Mouse (Mus musculus) heart, embryonic 16.5 days (tissue): Measurements from ENCODE around the gene Kif24. TPM values are rescaled to one million over a fixed set of nuclear protein-coding genes. Genes with fewer than 3 reads are reported as not detected.

ENCODE experiments used
- ATAC-seq: fragments of 200-750 bp; cut with Nextera tagmentation; replicated peaks from 2 replicates; pipeline ENCODE4 v1.8.0; 2017; ENCODE audit warnings: moderate number of reproducible peaks; ENCODE audit not compliant: insufficient read depth, low FRiP score; ENCODE audit errors: extremely low read depth
- H3K27ac ChIP-seq: fragments of 300-500 bp; sonication (generic); 2 replicates; pipeline ENCODE4 v1.5.1; 2014; ENCODE audit warnings: mild to moderate bottlenecking, low read length, control low read depth, moderate library complexity
- H3K27me3 ChIP-seq: fragments of 300-500 bp; sonication (generic); 2 replicates; pipeline ENCODE4 v1.6.1; 2014; ENCODE audit warnings: low read length, mixed read lengths; ENCODE audit not compliant: control insufficient read depth, insufficient read depth
- H3K36me3 ChIP-seq: fragments of 300-500 bp; sonication (generic); 2 replicates; pipeline ENCODE4 v1.6.1; 2014; ENCODE audit not compliant: control insufficient read depth, insufficient read depth
- H3K4me1 ChIP-seq: fragments of 300-500 bp; sonication (generic); 2 replicates; pipeline ENCODE4 v1.6.1; 2014; ENCODE audit warnings: low read length, mixed read lengths; ENCODE audit not compliant: control insufficient read depth, insufficient read depth
- H3K4me2 ChIP-seq: fragments of 300-500 bp; sonication (generic); 2 replicates; pipeline ENCODE4 v1.6.1; 2014; ENCODE audit warnings: low read depth, mild to moderate bottlenecking, control low read depth, low read length
- H3K4me3 ChIP-seq: fragments of 300-500 bp; sonication (generic); 2 replicates; pipeline ENCODE4 v1.5.1; 2014; ENCODE audit warnings: mild to moderate bottlenecking, control low read depth, low read length
- H3K9ac ChIP-seq: fragments of 300-500 bp; sonication (generic); 2 replicates; pipeline ENCODE4 v1.6.1; 2014; ENCODE audit warnings: low read length, control low read depth
- H3K9me3 ChIP-seq: fragments of 300-500 bp; sonication (generic); replicated peaks from 2 replicates; pipeline ENCODE4 v1.6.1; 2016; ENCODE audit warnings: low read length; ENCODE audit not compliant: control insufficient read depth
- WGBS: fragments of 180-500 bp; shearing (Covaris S2); extraction: QIAGEN DNeasy Blood & Tissue Kit; methylation state at CpG from one replicate; pipeline ENCODE4 v1.1.7; 2014; 5-methylcytosine and 5-hydroxymethylcytosine counted together
- polyA plus RNA-seq: library from polyadenylated mRNA; unstranded; fragments of >200 nt; fragmentation: Nextera tagmentation; extraction: Ambion mirVana; gene quantifications from 2 replicates; pipeline ENCODE4 v1.2.1, GENCODE M21; 2015

The Kif24 gene
- polyA plus RNA-seq, 1 experiment from 2014 or later: 4.8 TPM

- no peaks in the 10 kb centered on the region for H3K9me3 ChIP-seq
- no peak overlapping the region for H3K27ac ChIP-seq
- no peak overlapping the region for H3K4me2 ChIP-seq
- H3K36me3 ChIP-seq: peaks cover 2% of the 10 kb centered on the region; the same call in 1 of the 2 replicates
- no peak for ATAC-seq
- H3K9ac ChIP-seq: no peak overlapping the region
- H3K4me3 ChIP-seq: no peak overlapping the region
- no peaks in the 10 kb centered on the region for H3K4me1 ChIP-seq
- H3K27me3 ChIP-seq: no peaks in the 10 kb centered on the region
Observed at GRCm38 (mm10) chr4:41401167-41401566, 63.5 kb downstream of the Kif24 start.

- no peak overlapping the region for H3K27ac ChIP-seq
- peaks cover 5% of the 10 kb centered on the region for H3K36me3 ChIP-seq
- no peak overlapping the region for H3K4me3 ChIP-seq
- no peak overlapping the region for H3K4me2 ChIP-seq
- H3K4me1 ChIP-seq: no peaks in the 10 kb centered on the region
- no peak overlapping the region for H3K9ac ChIP-seq
- H3K9me3 ChIP-seq: no peaks in the 10 kb centered on the region
- no peak for ATAC-seq
- 77% methylated on average over 5 of the region's 5 CpGs for WGBS
- no peaks in the 10 kb centered on the region for H3K27me3 ChIP-seq
Observed at GRCm38 (mm10) chr4:41399904-41400303, 64.8 kb downstream of the Kif24 start.

- Histone ChIP-seq H3K9me3 (no peaks in the 10 kb centered on the region), H3K4me3 (no peak overlapping the region), H3K4me1 (no peaks in the 10 kb centered on the region), H3K9ac (no peak overlapping the region), H3K4me2 (no peak overlapping the region), H3K36me3 (peaks cover 15% of the 10 kb centered on the region), H3K27me3 (no peaks in the 10 kb centered on the region), H3K27ac (no peak overlapping the region)
- 59% methylated on average over 6 of the region's 6 CpGs for WGBS
- no peak for ATAC-seq
Observed at GRCm38 (mm10) chr4:41398353-41398752, 66.3 kb downstream of the Kif24 start.

- Histone ChIP-seq H3K4me1 (no peaks in the 10 kb centered on the region), H3K4me2 (no peak overlapping the region), H3K9me3 (no peaks in the 10 kb centered on the region), H3K4me3 (no peak overlapping the region), H3K36me3 (peaks cover 32% of the 10 kb centered on the region), H3K9ac (no peak overlapping the region), H3K27me3 (no peaks in the 10 kb centered on the region), H3K27ac (no peak overlapping the region)
- no peak for ATAC-seq
- WGBS: 78% methylated on average over 9 of the region's 9 CpGs
Observed at GRCm38 (mm10) chr4:41394651-41395050, 70.0 kb downstream of the Kif24 start.

GRCm38 (mm10) chr4:41391015-41391414 is 73.7 kb downstream of the Kif24 start:
- Histone ChIP-seq H3K9ac (no peak overlapping the region), H3K9me3 (no peaks in the 10 kb centered on the region), H3K4me2 (no peak overlapping the region), H3K27me3 (no peaks in the 10 kb centered on the region), H3K27ac (no peak overlapping the region), H3K4me3 (no peak overlapping the region), H3K36me3 (peaks cover 37% of the 10 kb centered on the region), H3K4me1 (no peaks in the 10 kb centered on the region)
- no peak for ATAC-seq
- 84% methylated on average over 2 of the region's 2 CpGs for WGBS

- 26% methylated on average over 3 of the region's 3 CpGs for WGBS
- H3K27ac ChIP-seq: no peak overlapping the region
- peaks cover 35% of the 10 kb centered on the region for H3K36me3 ChIP-seq
- no peak overlapping the region for H3K9ac ChIP-seq
- ATAC-seq: 0 out of 2 replicates have a peak, but pooled peaks have one; percentile 32
- no peaks in the 10 kb centered on the region for H3K4me1 ChIP-seq
- no peaks in the 10 kb centered on the region for H3K27me3 ChIP-seq
- H3K4me2 ChIP-seq: no peak overlapping the region
- no peak overlapping the region for H3K4me3 ChIP-seq
- no peaks in the 10 kb centered on the region for H3K9me3 ChIP-seq
Observed at GRCm38 (mm10) chr4:41390122-41390521, 74.6 kb downstream of the Kif24 start.

GRCm38 (mm10) chr4:41389240-41389639 is 75.4 kb downstream of the Kif24 start:
- no peak for ATAC-seq
- H3K4me2 ChIP-seq: no peak overlapping the region
- 93% methylated on average over 5 of the region's 5 CpGs for WGBS
- H3K4me1 ChIP-seq: no peaks in the 10 kb centered on the region
- no peak overlapping the region for H3K27ac ChIP-seq
- no peaks in the 10 kb centered on the region for H3K9me3 ChIP-seq
- H3K9ac ChIP-seq: no peak overlapping the region
- H3K36me3 ChIP-seq: peaks cover 30% of the 10 kb centered on the region
- H3K4me3 ChIP-seq: no peak overlapping the region
- no peaks in the 10 kb centered on the region for H3K27me3 ChIP-seq

GRCm38 (mm10) chr4:41388616-41389015 is 76.1 kb downstream of the Kif24 start:
- Histone ChIP-seq H3K9me3 (no peaks in the 10 kb centered on the region), H3K4me1 (no peaks in the 10 kb centered on the region), H3K9ac (no peak overlapping the region), H3K4me3 (no peak overlapping the region), H3K27ac (no peak overlapping the region), H3K36me3 (peaks cover 25% of the 10 kb centered on the region), H3K4me2 (no peak overlapping the region), H3K27me3 (no peaks in the 10 kb centered on the region)
- WGBS: 74% methylated on average over 5 of the region's 5 CpGs
- no peak for ATAC-seq

- Histone ChIP-seq H3K36me3 (peaks cover 28% of the 10 kb centered on the region), H3K4me2 (no peak overlapping the region), H3K27me3 (no peaks in the 10 kb centered on the region), H3K27ac (no peak overlapping the region), H3K9ac (no peak overlapping the region), H3K4me3 (no peak overlapping the region), H3K9me3 (no peaks in the 10 kb centered on the region), H3K4me1 (no peaks in the 10 kb centered on the region)
- 74% methylated on average over 7 of the region's 7 CpGs for WGBS
- ATAC-seq: no peak
Observed at GRCm38 (mm10) chr4:41387755-41388469, 76.8 kb downstream of the Kif24 start.
